Comparison of ENCODE assay signal across 15 mouse cellular contexts in the genomic region with DNA sequence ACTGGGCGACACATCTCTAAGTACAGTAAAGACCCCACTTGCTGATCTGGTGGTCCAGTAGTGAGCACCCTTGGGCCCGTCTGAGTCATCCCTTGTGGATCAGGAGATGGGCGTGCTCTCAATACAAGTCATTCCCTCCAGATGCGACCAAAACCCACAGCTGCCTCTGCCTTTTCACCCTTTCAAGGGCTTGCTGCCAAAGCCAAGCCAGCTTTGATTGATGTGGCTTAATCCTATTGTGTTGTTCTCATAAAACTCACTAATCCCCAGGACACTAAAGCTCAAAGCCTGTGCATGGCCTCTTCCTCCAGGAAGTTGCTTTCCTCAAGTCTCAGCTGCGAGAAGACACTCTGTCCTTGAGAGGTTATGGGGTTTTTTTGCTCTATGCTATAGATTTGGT.
DNase-seq lines count a peak whose midpoint lies in the region; ATAC-seq and TF ChIP-seq lines count a peak whose summit lies in the region.
"Had no signal": no experiment of that assay in that cellular context is flagged by ENCODE, and none has a peak within 500 bp of the region (broad histone marks: within the 10 kb centered on the region; RNA-seq: fewer than 3 reads in every experiment).

No protein-coding gene starts in this region.

- no peak overlapping the region for H3K4me2 ChIP-seq in lung, embryonic 14.5 days
- H3K4me2 ChIP-seq in myocyte (ENCODE audit: low read depth) = peak overlapping the region; percentile 72
- H3K4me2 ChIP-seq: heart, embryonic 12.5 days; hindbrain, embryonic 14.5 days had no signal

- H3K79me2 ChIP-seq in myocyte (ENCODE audit: control insufficient read depth, insufficient read depth) = no peaks in the 10 kb centered on the region

- H3ac ChIP-seq in myocyte (ENCODE audit: control insufficient read depth, insufficient read length) = no peak overlapping the region

- no peak for ATAC-seq in lung, embryonic 14.5 days (ENCODE audit: insufficient read depth)

- WGBS in lung, embryonic 14.5 days = 37% methylated on average over 5 of the region's 5 CpGs

- no peak for TF ChIP-seq POLR2A in myocyte (IDR thresholded peaks at IDR 0.05; ENCODE audit: insufficient read length, low read depth)

- no peaks in the 10 kb centered on the region for H3K9me3 ChIP-seq in lung, embryonic 14.5 days (ENCODE audit: low read depth, low read length)
- H3K9me3 ChIP-seq: heart, embryonic 12.5 days had no signal

- DNase-seq in adrenal gland, postnatal 10 days = peak; percentile 59
- no peak for DNase-seq in adrenal gland, adult 8-10 months
- DNase-seq in lung, embryonic 14.5 days = peak; percentile 70
- DNase-seq in lung, adult 18-20 months = no peak
- DNase-seq in R1 (ENCODE audit: low read depth, low spot score) = peak; percentile 75
- DNase-seq in left cerebral cortex, postnatal 25 days (ENCODE audit: low spot score in 2 of 2) = no peak
- no peak for DNase-seq in frontal cortex, adult 2 months (ENCODE audit: extremely low spot score in 1 of 2, low spot score in 1 of 2)
- DNase-seq: B cell, adult 2 months; cerebellum, postnatal 36 days; layer of hippocampus, adult 9-11 months; lung, postnatal 10 days had no signal

- peaks cover 9% of the 10 kb centered on the region for H3K4me1 ChIP-seq in lung, embryonic 14.5 days (ENCODE audit: insufficient read depth)

- H3K27ac ChIP-seq in lung, embryonic 14.5 days (ENCODE audit: low read depth) = no peak overlapping the region
- H3K27ac ChIP-seq: hindbrain, embryonic 14.5 days had no signal

- H3K4me3 ChIP-seq in lung, embryonic 14.5 days (ENCODE audit: low read depth, low read length) = no peak overlapping the region
- no peak overlapping the region for H3K4me3 ChIP-seq in myocyte
- H3K4me3 ChIP-seq: erythroblast, embryonic 14.5 days; heart, embryonic 12.5 days had no signal

- intact Hi-C loops in left cerebral cortex, postnatal 25 days (cut with DNase I) = no loop called here

- no peak for TF ChIP-seq CTCF in lung, embryonic 14.5 days (IDR thresholded peaks at IDR 0.05; ENCODE audit: low read depth)

- no peak overlapping the region for H3K9ac ChIP-seq in lung, embryonic 14.5 days
- H3K9ac ChIP-seq: heart, embryonic 12.5 days; hindbrain, embryonic 14.5 days had no signal

- no peaks in the 10 kb centered on the region for H3K36me3 ChIP-seq in lung, embryonic 14.5 days (ENCODE audit: insufficient read depth)
- H3K36me3 ChIP-seq in myocyte (ENCODE audit: control insufficient read depth, insufficient read depth) = no peaks in the 10 kb centered on the region
- H3K36me3 ChIP-seq: heart, embryonic 12.5 days had no signal

- no peaks in the 10 kb centered on the region for H3K27me3 ChIP-seq in lung, embryonic 14.5 days (ENCODE audit: insufficient read depth, low read length)
- no peaks in the 10 kb centered on the region for H3K27me3 ChIP-seq in myocyte (ENCODE audit: control insufficient read depth, insufficient read depth, insufficient read length)
- H3K27me3 ChIP-seq: heart, embryonic 12.5 days had no signal

TF ChIP-seq in myocyte, 11 proteins besides CTCF, POLR2A, EP300 and RAD21:
- TF ChIP-seq TCF12 (IDR thresholded peaks at IDR 0.05; ENCODE audit: insufficient read depth, poor library complexity, severe bottlenecking) = peak; percentile 81
- no peak for TF ChIP-seq REST (IDR thresholded peaks at IDR 0.05; ENCODE audit: insufficient read depth, insufficient read length)
- TF ChIP-seq MYOD1 (IDR thresholded peaks at IDR 0.05; ENCODE audit: control insufficient read depth in 1 of 3, insufficient read length in 2 of 3, low read depth in 2 of 3) = peak; percentile 60 to 92 (median 86)
- TF ChIP-seq MYOG (IDR thresholded peaks at IDR 0.05; ENCODE audit: control insufficient read depth in 1 of 3, insufficient read depth in 1 of 3, insufficient read length in 2 of 3, low read depth in 2 of 3) = no peak
- TF ChIP-seq CEBPB (IDR thresholded peaks at IDR 0.05; ENCODE audit: insufficient read depth, poor library complexity, severe bottlenecking) = peak; percentile 57

Comparison
In these comparisons a context has a peak if more than half of its experiments do, and no peak if none do; other contexts are left out.
1. DNase-seq: peak in adrenal gland, postnatal 10 days (single experiment), lung, embryonic 14.5 days (single experiment) and R1 (single experiment); none in adrenal gland, adult 8-10 months (single experiment), lung, adult 18-20 months (0 of 2), left cerebral cortex, postnatal 25 days (0 of 2) and frontal cortex, adult 2 months (0 of 2).